Mouse (Mus musculus) heart, embryonic 16.5 days (tissue): ENCODE measurements around the gene Rtp4. TPM values are rescaled to one million over a fixed set of nuclear protein-coding genes. Genes with fewer than 3 reads are reported as not detected.

Experiments
- ATAC-seq: fragments of 200-750 bp; cut with Nextera tagmentation; replicated peaks from 2 replicates; pipeline ENCODE4 v1.8.0; 2017; ENCODE audit warnings: moderate number of reproducible peaks; ENCODE audit not compliant: insufficient read depth, low FRiP score; ENCODE audit errors: extremely low read depth
- H3K27ac ChIP-seq: fragments of 300-500 bp; sonication (generic); 2 replicates; pipeline ENCODE4 v1.5.1; 2014; ENCODE audit warnings: mild to moderate bottlenecking, low read length, control low read depth, moderate library complexity
- H3K27me3 ChIP-seq: fragments of 300-500 bp; sonication (generic); 2 replicates; pipeline ENCODE4 v1.6.1; 2014; ENCODE audit warnings: low read length, mixed read lengths; ENCODE audit not compliant: control insufficient read depth, insufficient read depth
- H3K36me3 ChIP-seq: fragments of 300-500 bp; sonication (generic); 2 replicates; pipeline ENCODE4 v1.6.1; 2014; ENCODE audit not compliant: control insufficient read depth, insufficient read depth
- H3K4me1 ChIP-seq: fragments of 300-500 bp; sonication (generic); 2 replicates; pipeline ENCODE4 v1.6.1; 2014; ENCODE audit warnings: low read length, mixed read lengths; ENCODE audit not compliant: control insufficient read depth, insufficient read depth
- H3K4me2 ChIP-seq: fragments of 300-500 bp; sonication (generic); 2 replicates; pipeline ENCODE4 v1.6.1; 2014; ENCODE audit warnings: low read depth, mild to moderate bottlenecking, control low read depth, low read length
- H3K4me3 ChIP-seq: fragments of 300-500 bp; sonication (generic); 2 replicates; pipeline ENCODE4 v1.5.1; 2014; ENCODE audit warnings: mild to moderate bottlenecking, control low read depth, low read length
- H3K9ac ChIP-seq: fragments of 300-500 bp; sonication (generic); 2 replicates; pipeline ENCODE4 v1.6.1; 2014; ENCODE audit warnings: low read length, control low read depth
- H3K9me3 ChIP-seq: fragments of 300-500 bp; sonication (generic); replicated peaks from 2 replicates; pipeline ENCODE4 v1.6.1; 2016; ENCODE audit warnings: low read length; ENCODE audit not compliant: control insufficient read depth
- WGBS: fragments of 180-500 bp; shearing (Covaris S2); extraction: QIAGEN DNeasy Blood & Tissue Kit; methylation state at CpG from one replicate; pipeline ENCODE4 v1.1.7; 2014; 5-methylcytosine and 5-hydroxymethylcytosine counted together
- polyA plus RNA-seq: library from polyadenylated mRNA; unstranded; fragments of >200 nt; fragmentation: Nextera tagmentation; extraction: Ambion mirVana; gene quantifications from 2 replicates; pipeline ENCODE4 v1.2.1, GENCODE M21; 2015

The Rtp4 gene
- polyA plus RNA-seq, 1 experiment from 2014 or later = 11.4 TPM

DNA sequence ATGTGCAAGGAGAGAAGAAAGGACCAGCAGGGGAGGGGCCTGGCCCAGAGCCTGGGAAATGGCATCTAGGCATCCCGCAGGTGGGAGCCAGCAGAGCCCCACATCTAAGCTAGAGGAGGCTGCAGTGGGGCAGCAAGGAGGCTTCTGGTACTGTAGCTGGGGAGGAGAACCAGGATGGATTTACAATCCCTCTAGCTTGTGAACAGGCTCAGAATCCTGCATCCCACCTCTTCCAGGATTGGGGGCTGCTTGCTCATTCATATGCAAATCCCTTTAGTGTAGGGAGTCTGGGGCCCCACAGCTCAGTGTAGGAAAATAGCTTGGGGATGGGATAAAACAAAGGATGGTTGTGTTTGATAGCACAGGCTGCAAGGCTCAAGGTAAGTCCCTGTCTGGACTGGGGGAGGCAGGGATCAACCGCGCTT, 15.8 kb upstream of the Rtp4 start:
- Histone ChIP-seq H3K27me3 (no peaks in the 10 kb centered on the region), H3K4me1 (peaks cover 39% of the 10 kb centered on the region), H3K4me3 (no peak overlapping the region), H3K36me3 (no peaks in the 10 kb centered on the region), H3K4me2 (no peak overlapping the region), H3K9me3 (no peaks in the 10 kb centered on the region), H3K27ac (no peak overlapping the region), H3K9ac (no peak overlapping the region)
- ATAC-seq = no peak
- 67% methylated on average over 3 of the region's 3 CpGs for WGBS

DNA sequence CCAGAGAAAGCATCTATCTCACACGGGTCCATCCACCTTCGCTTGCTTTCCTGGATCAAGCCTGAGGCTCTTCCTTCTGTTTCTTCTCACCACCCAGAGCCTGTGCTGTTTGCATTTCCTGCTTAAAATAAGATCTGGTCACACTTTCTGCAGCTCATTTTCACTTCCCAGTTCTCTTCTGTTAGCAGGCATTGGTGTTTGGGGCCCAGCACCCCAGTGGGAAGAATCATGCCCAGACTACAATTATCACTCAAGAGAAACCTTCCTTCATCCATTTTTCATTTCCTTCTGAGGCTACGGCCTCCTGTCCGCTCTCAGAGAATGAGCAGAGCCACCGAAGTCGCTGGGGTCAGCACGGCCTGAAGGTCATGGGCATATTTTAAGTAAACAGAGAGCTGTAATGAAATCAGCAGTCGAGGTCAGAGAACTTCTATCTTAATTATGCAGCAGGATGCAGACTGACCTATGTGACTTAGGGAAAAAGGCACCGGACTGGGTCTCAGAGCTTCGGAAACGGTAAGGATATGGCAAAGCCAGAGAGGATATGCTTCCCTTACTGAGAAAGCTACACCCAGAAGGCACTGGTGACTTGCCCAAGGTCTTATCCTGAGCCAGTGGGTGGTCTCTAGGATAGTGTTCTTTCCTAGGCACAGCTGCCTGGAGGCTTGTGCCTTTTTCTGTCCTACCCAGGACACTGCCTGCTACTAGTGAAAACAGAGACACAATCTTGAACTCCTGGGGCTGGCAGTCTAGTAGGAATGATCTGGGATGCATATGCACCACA, 14.0 kb upstream of the Rtp4 start:
- H3K4me1 ChIP-seq = peaks cover 27% of the 10 kb centered on the region
- no peak overlapping the region for H3K4me2 ChIP-seq
- no peaks in the 10 kb centered on the region for H3K27me3 ChIP-seq
- H3K27ac ChIP-seq = no peak overlapping the region
- ATAC-seq = no peak
- no peaks in the 10 kb centered on the region for H3K36me3 ChIP-seq
- H3K9me3 ChIP-seq = no peaks in the 10 kb centered on the region
- H3K4me3 ChIP-seq = no peak overlapping the region
- 46% methylated on average over 11 of the region's 11 CpGs for WGBS
- no peak overlapping the region for H3K9ac ChIP-seq

DNA sequence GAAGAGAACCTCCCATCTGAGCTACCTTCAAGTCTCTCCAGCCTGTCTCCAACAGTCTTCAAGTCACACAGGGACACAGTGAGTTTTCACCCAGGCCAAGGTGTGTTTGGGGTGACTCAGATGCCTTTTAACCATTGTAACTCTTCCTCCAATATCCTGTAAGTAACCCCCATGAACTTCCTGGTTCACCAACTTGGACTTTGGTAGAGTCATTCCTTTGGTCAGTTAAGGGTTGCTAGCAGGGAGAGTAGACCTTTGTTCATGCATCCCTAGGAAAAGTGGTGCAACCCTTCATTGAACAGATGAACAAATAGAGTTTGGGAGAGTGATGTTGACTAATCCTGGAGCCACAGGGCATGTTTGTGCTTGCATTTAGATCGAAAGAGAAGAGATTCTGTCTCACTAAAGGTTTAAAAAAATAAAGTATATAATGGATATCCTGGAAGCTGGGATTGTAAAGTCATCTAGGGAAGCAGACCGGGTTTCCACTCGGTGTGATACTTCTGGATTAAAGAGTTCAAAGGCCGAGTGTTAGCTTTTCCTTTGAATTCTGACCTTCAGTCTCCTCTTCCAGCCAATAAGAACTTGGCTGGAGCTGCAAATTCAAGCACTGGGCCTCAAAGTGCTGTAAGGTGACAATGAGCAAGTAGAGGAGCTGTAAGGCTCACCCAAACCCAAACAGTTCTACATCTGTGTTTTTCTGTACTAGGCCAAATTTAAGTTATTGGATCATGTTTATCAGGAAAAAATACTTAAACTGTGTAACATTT, 8.7 kb upstream of the Rtp4 start:
- ATAC-seq = no peak
- no peak overlapping the region for H3K4me2 ChIP-seq
- no peaks in the 10 kb centered on the region for H3K27me3 ChIP-seq
- no peak overlapping the region for H3K9ac ChIP-seq
- H3K9me3 ChIP-seq = no peaks in the 10 kb centered on the region
- H3K27ac ChIP-seq = no peak overlapping the region
- peaks cover 17% of the 10 kb centered on the region for H3K4me1 ChIP-seq
- H3K36me3 ChIP-seq = no peaks in the 10 kb centered on the region
- 74% methylated on average over 4 of the region's 4 CpGs for WGBS
- no peak overlapping the region for H3K4me3 ChIP-seq

DNA sequence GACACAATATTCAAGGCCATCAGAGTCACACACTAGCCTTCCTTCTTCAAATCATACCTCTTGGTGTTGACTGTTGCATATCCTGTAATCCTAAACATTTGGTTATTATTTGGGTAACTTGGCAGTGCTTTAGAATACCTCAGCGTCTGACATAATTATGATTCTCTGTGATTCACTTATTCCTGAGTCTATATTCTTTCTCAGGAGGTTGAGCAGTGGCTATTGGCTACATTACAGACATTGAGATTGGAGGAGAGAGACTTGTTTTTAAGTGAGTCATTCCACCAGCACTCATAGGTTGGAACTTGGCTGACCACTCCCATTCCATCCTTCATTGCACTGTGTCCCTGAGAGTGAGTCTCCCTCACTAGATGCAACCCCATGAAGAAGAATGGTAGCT, 6.7 kb upstream of the Rtp4 start:
- Histone ChIP-seq H3K4me1 (peaks cover 31% of the 10 kb centered on the region), H3K9me3 (no peaks in the 10 kb centered on the region), H3K27ac (no peak overlapping the region), H3K36me3 (no peaks in the 10 kb centered on the region), H3K9ac (no peak overlapping the region), H3K4me2 (no peak overlapping the region), H3K4me3 (no peak overlapping the region), H3K27me3 (no peaks in the 10 kb centered on the region)
- 70% methylated on average over 1 of the region's 1 CpGs for WGBS
- no peak for ATAC-seq

DNA sequence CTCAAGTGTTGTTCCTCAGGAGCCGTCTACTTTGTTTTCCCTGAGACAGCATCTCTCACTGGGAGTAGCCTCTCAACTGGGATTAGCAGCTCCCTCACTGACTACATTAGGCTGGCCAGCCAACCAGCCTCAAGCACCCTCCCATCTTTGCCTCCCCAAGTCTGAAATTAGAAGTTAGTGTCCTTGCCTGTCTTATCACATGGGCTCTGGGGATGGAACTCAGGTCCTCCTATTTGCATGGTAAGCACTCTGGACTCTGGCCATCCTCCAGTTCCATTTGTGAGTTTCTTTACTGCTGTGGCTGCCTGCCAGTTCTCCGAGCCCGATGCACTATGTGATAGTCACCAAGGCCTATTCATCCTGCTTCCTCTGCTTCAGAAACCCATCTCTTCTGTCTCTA, 4.3 kb upstream of the Rtp4 start:
- peak overlapping the region; percentile 72 for H3K27ac ChIP-seq

DNA sequence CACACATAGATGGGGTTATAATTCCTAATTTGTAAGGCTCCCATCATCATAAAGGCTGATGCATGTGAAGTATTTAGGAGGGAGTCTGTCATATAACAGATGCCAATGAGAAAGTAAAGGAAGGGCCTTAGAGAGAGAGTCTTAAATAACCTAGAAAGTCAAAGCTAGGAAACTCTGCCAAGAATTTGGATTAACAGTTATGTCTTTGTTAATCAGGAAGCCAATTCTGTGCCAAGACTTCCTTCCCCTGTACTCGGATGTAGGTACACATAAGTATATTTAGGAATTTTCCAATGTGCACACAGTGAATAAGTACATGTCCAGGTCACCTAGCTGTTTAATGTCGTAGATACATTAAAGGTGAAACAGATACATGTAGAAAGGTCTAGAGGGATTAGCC, 3.5 kb upstream of the Rtp4 start:
- 45% methylated on average over 2 of the region's 2 CpGs for WGBS
- peaks cover 50% of the 10 kb centered on the region for H3K4me1 ChIP-seq
- no peaks in the 10 kb centered on the region; the same call in 1 of the 2 replicates for H3K27me3 ChIP-seq
- ATAC-seq = no peak
- no peak overlapping the region for H3K4me2 ChIP-seq
- H3K4me3 ChIP-seq = no peak overlapping the region
- no peak overlapping the region for H3K9ac ChIP-seq
- no peaks in the 10 kb centered on the region for H3K36me3 ChIP-seq
- H3K9me3 ChIP-seq = no peaks in the 10 kb centered on the region
- peak overlapping the region; percentile 72 for H3K27ac ChIP-seq

More for the DNA sequence above, 4.3 kb upstream of the Rtp4 start:
- H3K4me3 ChIP-seq = no peak overlapping the region
- no peaks in the 10 kb centered on the region for H3K36me3 ChIP-seq
- no peaks in the 10 kb centered on the region for H3K27me3 ChIP-seq
- WGBS = 16% methylated on average over 3 of the region's 3 CpGs
- H3K4me2 ChIP-seq = peak overlapping the region; percentile 21; the same call in 1 of the 2 replicates
- H3K9me3 ChIP-seq = no peaks in the 10 kb centered on the region
- ATAC-seq = peak; percentile 87
- H3K4me1 ChIP-seq = peaks cover 44% of the 10 kb centered on the region
- no peak overlapping the region for H3K9ac ChIP-seq

DNA sequence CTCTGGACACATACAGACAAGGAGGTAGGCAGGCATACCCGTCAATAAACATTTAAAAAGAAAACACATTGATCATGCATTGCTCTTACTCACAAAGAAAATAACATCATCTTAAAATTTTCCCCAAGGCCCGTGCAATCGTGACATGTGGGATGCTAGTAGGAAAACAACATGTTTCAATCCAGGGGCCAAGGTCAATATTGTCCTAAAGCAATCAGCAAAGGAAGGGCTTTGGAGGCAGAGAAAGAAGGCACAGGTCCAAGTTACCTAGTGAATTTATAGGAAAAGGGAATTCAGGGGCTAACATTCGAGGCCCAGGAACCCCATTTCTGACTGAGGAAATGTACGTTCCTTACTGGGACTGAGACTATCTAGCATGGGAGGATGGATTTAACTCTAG, 2.9 kb upstream of the Rtp4 start:
- WGBS = 79% methylated on average over 5 of the region's 5 CpGs
- Histone ChIP-seq H3K36me3 (no peaks in the 10 kb centered on the region), H3K4me2 (no peak overlapping the region), H3K9me3 (no peaks in the 10 kb centered on the region), H3K27ac (no peak overlapping the region), H3K4me3 (no peak overlapping the region), H3K27me3 (no peaks in the 10 kb centered on the region; the same call in 1 of the 2 replicates), H3K4me1 (peaks cover 50% of the 10 kb centered on the region), H3K9ac (no peak overlapping the region)
- ATAC-seq = no peak

DNA sequence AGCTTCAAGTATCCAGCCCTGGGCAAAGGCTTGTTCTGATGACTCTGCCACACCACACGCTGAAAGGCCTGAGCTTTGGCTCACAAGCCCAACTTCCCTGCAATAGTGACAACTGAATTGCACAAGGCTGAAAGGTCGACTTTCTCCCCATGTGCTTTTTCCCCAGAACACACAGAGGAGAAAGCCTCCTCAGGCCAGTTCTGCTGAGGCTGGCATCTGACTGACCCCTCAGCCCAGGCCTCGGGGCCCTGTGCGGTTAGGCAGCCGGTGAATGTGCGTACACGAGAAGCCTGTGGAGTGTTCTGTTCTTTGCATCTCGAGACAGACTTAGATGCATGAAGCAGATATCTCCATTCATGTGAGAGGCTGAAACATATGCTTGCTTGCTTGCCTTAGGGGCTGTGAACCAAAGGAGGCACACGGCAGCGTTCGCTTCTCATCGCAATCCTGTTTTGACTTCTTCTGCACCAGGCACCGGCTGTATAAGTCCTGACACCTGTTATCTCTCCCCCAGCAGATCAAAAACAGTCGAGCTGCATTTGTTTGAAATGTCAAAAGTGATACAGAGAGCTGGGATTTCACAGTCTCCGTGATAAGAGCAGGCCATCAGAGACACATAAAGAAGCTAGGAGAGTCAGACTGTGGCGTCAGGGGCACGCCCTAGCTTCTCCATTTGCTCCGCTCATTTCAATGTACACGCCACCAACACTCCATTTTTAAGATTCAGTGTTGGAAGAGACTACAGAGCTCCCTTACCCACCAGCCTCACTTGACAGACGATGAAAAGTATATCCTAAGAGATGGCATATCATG, 2.1 kb upstream of the Rtp4 start:
- Histone ChIP-seq H3K4me1 (peaks cover 50% of the 10 kb centered on the region), H3K4me2 (peak overlapping the region; percentile 72), H3K9me3 (no peaks in the 10 kb centered on the region), H3K27me3 (no peaks in the 10 kb centered on the region; the same call in 1 of the 2 replicates), H3K9ac (0 out of 2 replicates have a peak overlapping the region, but pooled peaks have one; percentile 21), H3K4me3 (no peak overlapping the region), H3K36me3 (no peaks in the 10 kb centered on the region), H3K27ac (peak overlapping the region; percentile 51)
- ATAC-seq = no peak
- WGBS = 46% methylated on average over 20 of the region's 20 CpGs
